Mouse (Mus musculus): ENCODE measurements around the gene Tmem63c.

The Tmem63c gene

DNA sequence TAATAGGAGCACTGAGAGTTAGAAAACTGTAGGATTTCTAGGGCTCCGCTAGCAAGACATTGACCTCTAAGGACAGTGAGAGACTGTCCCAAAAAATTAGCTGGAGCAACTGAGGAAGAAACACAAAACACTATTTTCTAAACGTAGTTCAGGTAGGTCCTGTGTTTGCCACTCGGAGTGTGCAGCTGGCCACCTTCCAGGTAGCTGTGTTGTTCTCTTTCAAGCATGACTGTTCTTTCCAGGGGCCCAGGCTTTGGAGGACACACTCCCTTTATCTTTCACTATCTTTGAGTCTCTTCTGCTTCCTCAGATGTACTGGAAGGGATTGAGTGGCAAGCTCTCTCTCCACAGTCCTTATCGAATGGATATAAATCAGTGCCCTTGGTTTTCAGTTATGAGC is 82.3 kb downstream of the Tmem63c start:
- peaks cover 67% of the 10 kb centered on the region for H3K27me3 ChIP-seq (ENCODE audit: insufficient read depth, low read length)
- TF ChIP-seq POU5F1 (IDR thresholded peaks at IDR 0.05; ENCODE audit: borderline replicate concordance, low read length) (no peak), CTCF (conservative IDR thresholded peaks at IDR 0.05; ENCODE audit: low read length) (no peak), NANOG (IDR thresholded peaks at IDR 0.05; ENCODE audit: borderline replicate concordance, low read length) (no peak)
- peaks cover 11% of the 10 kb centered on the region for H3K4me1 ChIP-seq (replicated peaks; ENCODE audit: low read depth, low read length)
- no peak overlapping the region for H3K4me3 ChIP-seq (replicated peaks; ENCODE audit: low read length)
- no peaks in the 10 kb centered on the region for H3K9me3 ChIP-seq (ENCODE audit: low read length)
- peaks cover 5% of the 10 kb centered on the region for H3K36me3 ChIP-seq (ENCODE audit: insufficient read depth, low read length)

DNA sequence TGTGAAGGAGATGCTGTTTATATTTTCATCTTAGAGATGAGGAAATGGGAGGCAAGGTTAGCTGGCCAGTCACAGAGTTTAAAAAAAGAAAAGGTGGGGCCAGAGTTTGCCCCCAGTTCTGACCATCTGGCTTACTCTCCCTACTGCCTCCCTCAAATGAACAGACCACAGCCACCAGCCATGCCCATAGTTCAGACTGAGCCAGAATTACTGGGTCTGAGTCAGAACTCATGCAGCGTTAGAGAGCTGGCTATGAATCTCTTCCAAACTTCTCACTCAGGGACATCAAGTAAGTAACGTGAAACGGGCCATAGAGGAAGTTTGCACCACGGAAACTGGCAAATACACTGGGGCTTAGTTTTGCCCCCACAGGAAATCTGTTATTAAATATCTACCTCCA is 83.7 kb downstream of the Tmem63c start:
- no peak for TF ChIP-seq POU5F1 (IDR thresholded peaks at IDR 0.05; ENCODE audit: borderline replicate concordance, low read length)
- TF ChIP-seq CTCF (conservative IDR thresholded peaks at IDR 0.05; ENCODE audit: low read length) = no peak
- no peak for TF ChIP-seq NANOG (IDR thresholded peaks at IDR 0.05; ENCODE audit: borderline replicate concordance, low read length)
- Histone ChIP-seq H3K36me3 (ENCODE audit: insufficient read depth, low read length) (peaks cover 19% of the 10 kb centered on the region), H3K27me3 (ENCODE audit: insufficient read depth, low read length) (peaks cover 53% of the 10 kb centered on the region), H3K4me1 (replicated peaks; ENCODE audit: low read depth, low read length) (peaks cover 11% of the 10 kb centered on the region), H3K9me3 (ENCODE audit: low read length) (no peaks in the 10 kb centered on the region), H3K4me3 (replicated peaks; ENCODE audit: low read length) (no peak overlapping the region)

DNA sequence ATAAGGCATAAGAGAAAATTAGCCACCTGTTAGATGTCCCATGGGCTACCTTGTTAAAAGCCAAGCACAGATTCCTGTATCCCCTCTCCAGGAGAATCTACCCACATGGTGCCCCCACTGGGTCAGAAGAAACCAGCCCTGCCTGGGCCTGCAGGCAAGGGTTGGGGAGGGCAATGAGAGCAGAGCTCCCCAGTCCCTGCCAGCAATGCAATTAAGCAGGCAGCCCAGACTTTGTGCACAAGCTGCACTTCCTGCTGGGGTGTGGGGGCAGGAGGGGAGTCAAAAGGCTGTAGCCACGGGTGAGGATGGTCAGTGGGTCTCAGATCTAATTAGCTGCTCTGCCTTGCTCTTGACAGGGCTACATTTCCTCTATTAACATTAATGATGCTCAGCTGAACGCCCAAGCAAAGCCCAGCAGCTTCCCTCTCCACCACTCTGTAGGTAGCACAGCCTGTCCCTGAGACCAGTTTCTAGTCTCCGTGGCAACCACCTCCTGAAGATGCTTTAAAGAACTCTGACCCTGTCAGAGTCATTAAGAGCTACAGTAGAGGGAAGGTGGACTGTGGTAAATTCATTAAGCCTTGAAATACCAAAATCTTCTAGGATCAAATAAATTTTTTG is 86.3 kb downstream of the Tmem63c start:
- Histone ChIP-seq H3K27me3 (ENCODE audit: insufficient read depth, low read length) (peaks cover 27% of the 10 kb centered on the region), H3K4me3 (replicated peaks; ENCODE audit: low read length) (no peak overlapping the region), H3K9me3 (ENCODE audit: low read length) (no peaks in the 10 kb centered on the region), H3K36me3 (ENCODE audit: insufficient read depth, low read length) (peaks cover 42% of the 10 kb centered on the region), H3K4me1 (replicated peaks; ENCODE audit: low read depth, low read length) (peaks cover under 1% of the 10 kb centered on the region; the same call in 1 of the 2 replicates)
- TF ChIP-seq NANOG (IDR thresholded peaks at IDR 0.05; ENCODE audit: borderline replicate concordance, low read length) = no peak
- TF ChIP-seq POU5F1 (IDR thresholded peaks at IDR 0.05; ENCODE audit: borderline replicate concordance, low read length) = no peak
- TF ChIP-seq CTCF (conservative IDR thresholded peaks at IDR 0.05; ENCODE audit: low read length) = no peak

DNA sequence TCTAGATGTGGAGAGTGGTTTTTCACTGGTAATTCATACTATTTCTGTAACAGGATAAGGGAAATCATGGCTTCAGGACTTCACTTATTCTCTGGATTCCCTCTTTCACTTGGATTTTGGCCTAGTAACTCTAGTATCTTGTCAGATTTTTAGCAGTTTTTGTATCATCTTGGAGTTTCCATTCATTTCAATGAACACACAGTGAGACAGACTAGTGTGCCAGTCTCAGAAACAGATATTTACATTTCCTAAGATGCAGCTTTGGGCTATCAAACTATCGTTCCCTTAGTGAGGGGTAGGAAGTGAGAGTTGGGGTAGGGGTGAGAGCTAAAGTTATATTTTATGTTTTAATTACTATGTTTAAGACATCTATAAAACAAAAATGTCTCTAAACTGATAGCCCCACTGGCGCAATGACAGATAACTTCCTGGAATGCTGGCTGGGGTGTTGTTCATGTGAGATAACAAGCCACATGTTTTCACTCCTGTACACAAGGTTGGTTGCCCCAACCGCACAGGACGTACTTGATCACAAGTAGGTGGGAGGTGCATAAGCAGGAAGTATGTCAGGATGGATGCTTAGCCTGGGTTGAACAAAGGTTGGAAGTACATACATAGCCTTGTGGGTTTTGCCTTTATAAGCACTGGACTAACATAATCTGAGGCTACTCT is 100.9 kb downstream of the Tmem63c start:
- H3K36me3 ChIP-seq (ENCODE audit: insufficient read depth, low read length) = peaks cover 51% of the 10 kb centered on the region
- TF ChIP-seq POU5F1 (IDR thresholded peaks at IDR 0.05; ENCODE audit: borderline replicate concordance, low read length) (no peak), CTCF (conservative IDR thresholded peaks at IDR 0.05; ENCODE audit: low read length) (no peak), NANOG (IDR thresholded peaks at IDR 0.05; ENCODE audit: borderline replicate concordance, low read length) (no peak)
- H3K4me3 ChIP-seq (replicated peaks; ENCODE audit: low read length) = no peak overlapping the region
- H3K4me1 ChIP-seq (replicated peaks; ENCODE audit: low read depth, low read length) = no peaks in the 10 kb centered on the region
- no peaks in the 10 kb centered on the region for H3K27me3 ChIP-seq (ENCODE audit: insufficient read depth, low read length)
- H3K9me3 ChIP-seq (ENCODE audit: low read length) = no peaks in the 10 kb centered on the region

DNA sequence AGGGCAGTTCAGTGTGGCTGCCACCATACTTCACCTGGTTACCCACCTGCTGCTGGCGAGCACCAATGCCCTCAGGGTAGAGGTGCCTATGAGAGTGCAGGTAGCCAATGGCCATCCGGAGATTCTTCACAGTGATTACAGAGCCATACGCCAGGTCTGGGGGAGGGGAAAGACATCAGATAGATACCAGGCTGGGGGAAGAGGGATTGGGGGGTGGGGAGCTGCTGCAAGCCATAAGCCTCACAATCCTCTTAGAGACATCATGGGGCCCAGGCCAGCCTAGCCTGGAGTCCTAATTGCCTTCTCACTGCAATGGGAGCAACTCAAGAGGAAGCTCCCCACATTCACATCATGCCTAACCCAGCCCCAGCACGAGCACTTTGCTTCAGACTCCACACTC is 106.1 kb downstream of the Tmem63c start:
- H3K4me1 ChIP-seq (replicated peaks; ENCODE audit: low read depth, low read length) = no peaks in the 10 kb centered on the region
- no peak for TF ChIP-seq NANOG (IDR thresholded peaks at IDR 0.05; ENCODE audit: borderline replicate concordance, low read length)
- no peak for TF ChIP-seq POU5F1 (IDR thresholded peaks at IDR 0.05; ENCODE audit: borderline replicate concordance, low read length)
- TF ChIP-seq CTCF (conservative IDR thresholded peaks at IDR 0.05; ENCODE audit: low read length) = no peak
- H3K9me3 ChIP-seq (ENCODE audit: low read length) = no peaks in the 10 kb centered on the region
- H3K27me3 ChIP-seq (ENCODE audit: insufficient read depth, low read length) = no peaks in the 10 kb centered on the region
- peaks cover 54% of the 10 kb centered on the region for H3K36me3 ChIP-seq (ENCODE audit: insufficient read depth, low read length)
- H3K4me3 ChIP-seq (replicated peaks; ENCODE audit: low read length) = no peak overlapping the region

DNA sequence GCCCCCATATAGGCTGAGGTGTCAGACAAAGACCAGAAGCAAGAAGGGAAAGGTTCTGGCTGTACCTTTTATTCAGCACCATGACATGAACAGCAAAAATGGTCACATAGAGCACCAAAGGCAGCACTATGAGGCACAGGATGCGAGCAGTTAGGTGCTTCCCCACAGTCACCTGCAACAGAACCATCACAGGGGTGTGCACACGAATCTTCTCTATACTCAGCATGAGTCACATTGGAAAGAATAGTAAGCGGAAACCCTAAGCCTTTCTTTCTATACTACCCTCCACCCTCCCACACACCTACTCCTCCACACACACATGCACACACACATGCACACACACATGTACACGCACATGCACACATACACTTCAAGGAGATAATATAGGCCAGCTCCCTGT is 109.1 kb downstream of the Tmem63c start:
- H3K4me1 ChIP-seq (replicated peaks; ENCODE audit: low read depth, low read length) = no peaks in the 10 kb centered on the region
- H3K36me3 ChIP-seq (ENCODE audit: insufficient read depth, low read length) = peaks cover 32% of the 10 kb centered on the region
- no peaks in the 10 kb centered on the region for H3K27me3 ChIP-seq (ENCODE audit: insufficient read depth, low read length)
- no peak overlapping the region for H3K4me3 ChIP-seq (replicated peaks; ENCODE audit: low read length)
- TF ChIP-seq POU5F1 (IDR thresholded peaks at IDR 0.05; ENCODE audit: borderline replicate concordance, low read length) (no peak), CTCF (conservative IDR thresholded peaks at IDR 0.05; ENCODE audit: low read length) (no peak), NANOG (IDR thresholded peaks at IDR 0.05; ENCODE audit: borderline replicate concordance, low read length) (no peak)
- no peaks in the 10 kb centered on the region for H3K9me3 ChIP-seq (ENCODE audit: low read length)

DNA sequence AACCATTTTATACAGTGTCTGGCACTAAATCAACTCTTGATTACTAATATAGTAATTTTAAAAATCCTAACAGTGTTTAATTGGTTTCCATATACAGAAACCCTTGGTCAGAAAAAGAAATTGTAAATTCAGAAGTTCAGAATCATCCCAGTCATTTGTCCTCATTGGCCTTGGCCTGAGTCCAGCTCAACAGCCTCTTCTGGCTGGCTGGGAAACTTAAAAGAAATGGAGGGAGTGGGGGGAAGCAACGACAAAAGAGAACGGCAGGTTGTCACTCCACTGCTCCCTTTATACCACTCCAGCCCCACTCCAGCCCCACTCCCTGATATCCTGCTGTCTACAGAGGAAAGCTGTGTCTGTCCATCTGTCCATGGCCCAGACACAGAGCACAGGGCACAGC is 110.0 kb downstream of the Tmem63c start:
- Histone ChIP-seq H3K4me1 (replicated peaks; ENCODE audit: low read depth, low read length) (no peaks in the 10 kb centered on the region), H3K9me3 (ENCODE audit: low read length) (no peaks in the 10 kb centered on the region), H3K36me3 (ENCODE audit: insufficient read depth, low read length) (peaks cover 33% of the 10 kb centered on the region), H3K27me3 (ENCODE audit: insufficient read depth, low read length) (no peaks in the 10 kb centered on the region), H3K4me3 (replicated peaks; ENCODE audit: low read length) (no peak overlapping the region)
- TF ChIP-seq POU5F1 (IDR thresholded peaks at IDR 0.05; ENCODE audit: borderline replicate concordance, low read length) (no peak), CTCF (conservative IDR thresholded peaks at IDR 0.05; ENCODE audit: low read length) (no peak), NANOG (IDR thresholded peaks at IDR 0.05; ENCODE audit: borderline replicate concordance, low read length) (no peak)

DNA sequence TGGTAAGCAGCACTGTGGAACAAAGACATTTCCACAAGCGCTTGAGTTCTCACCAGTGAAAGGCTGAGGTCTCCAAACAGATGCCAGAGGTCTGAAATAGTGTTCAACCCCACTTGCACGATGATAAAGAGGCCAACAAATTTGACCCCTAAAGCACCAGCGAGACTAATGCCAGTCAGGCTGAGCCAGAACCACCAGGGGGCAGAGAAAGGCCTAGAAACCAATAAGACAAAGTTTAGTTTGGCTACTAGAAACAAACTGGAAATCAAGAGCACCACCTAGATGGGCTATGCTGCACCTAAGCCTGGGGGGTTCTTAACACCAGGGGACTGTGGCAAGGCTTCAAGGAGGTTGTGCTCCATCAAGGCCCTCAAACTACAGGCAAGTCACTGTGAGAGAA is 110.5 kb downstream of the Tmem63c start:
- no peaks in the 10 kb centered on the region for H3K4me1 ChIP-seq (replicated peaks; ENCODE audit: low read depth, low read length)
- peak; percentile 30 for TF ChIP-seq CTCF (conservative IDR thresholded peaks at IDR 0.05; ENCODE audit: low read length)
- TF ChIP-seq NANOG (IDR thresholded peaks at IDR 0.05; ENCODE audit: borderline replicate concordance, low read length) = no peak

More for the DNA sequence above, 110.5 kb downstream of the Tmem63c start:
- Histone ChIP-seq H3K27me3 (ENCODE audit: insufficient read depth, low read length) (no peaks in the 10 kb centered on the region), H3K4me3 (replicated peaks; ENCODE audit: low read length) (no peak overlapping the region), H3K9me3 (ENCODE audit: low read length) (no peaks in the 10 kb centered on the region), H3K36me3 (ENCODE audit: insufficient read depth, low read length) (peaks cover 33% of the 10 kb centered on the region)

All from E14TG2a.4 (cell line).